Mouse (Mus musculus): ENCODE data around the gene Pttg1.

Pttg1 gene

GRCm38 (mm10) chr11:43379911-43380485 is 46.1 kb downstream of the Pttg1 start:
- in situ Hi-C loops (cut with MboI; ENCODE audit: unreplicated experiment in 2 of 2) = no loop called here

- in situ Hi-C loops (cut with MboI; ENCODE audit: unreplicated experiment in 2 of 2) = no loop called here
These were observed 46.6 kb downstream of the Pttg1 start for GRCm38 (mm10) chr11:43379488-43379887.

GRCm38 (mm10) chr11:43377083-43377850 is 48.8 kb downstream of the Pttg1 start:
- in situ Hi-C loops (cut with MboI; ENCODE audit: unreplicated experiment in 2 of 2) = no loop called here

- in situ Hi-C loops (cut with MboI; ENCODE audit: unreplicated experiment in 2 of 2) = no loop called here
These were observed 49.5 kb downstream of the Pttg1 start for GRCm38 (mm10) chr11:43376598-43376997.

GRCm38 (mm10) chr11:43374956-43375355 is 51.1 kb downstream of the Pttg1 start:
- in situ Hi-C loops (cut with MboI; ENCODE audit: unreplicated experiment in 2 of 2) = no loop called here

- in situ Hi-C loops (cut with MboI; ENCODE audit: unreplicated experiment in 2 of 2) = no loop called here
These were observed 52.7 kb downstream of the Pttg1 start for GRCm38 (mm10) chr11:43373367-43373766.

GRCm38 (mm10) chr11:43371807-43372206 is 54.2 kb downstream of the Pttg1 start:
- in situ Hi-C loops (cut with MboI; ENCODE audit: unreplicated experiment in 2 of 2) = no loop called here
